Mouse (Mus musculus): ENCODE measurements around the gene Fabp7. TPM values are rescaled to one million over a fixed set of nuclear protein-coding genes. Genes with fewer than 3 reads are reported as not detected.
A peak's percentile ranks its signal among the peaks of the same experiment; 100 is the strongest.

Gene Fabp7
- polyA plus RNA-seq, 1 experiment from 2014 or later = 23.0 TPM

DNA sequence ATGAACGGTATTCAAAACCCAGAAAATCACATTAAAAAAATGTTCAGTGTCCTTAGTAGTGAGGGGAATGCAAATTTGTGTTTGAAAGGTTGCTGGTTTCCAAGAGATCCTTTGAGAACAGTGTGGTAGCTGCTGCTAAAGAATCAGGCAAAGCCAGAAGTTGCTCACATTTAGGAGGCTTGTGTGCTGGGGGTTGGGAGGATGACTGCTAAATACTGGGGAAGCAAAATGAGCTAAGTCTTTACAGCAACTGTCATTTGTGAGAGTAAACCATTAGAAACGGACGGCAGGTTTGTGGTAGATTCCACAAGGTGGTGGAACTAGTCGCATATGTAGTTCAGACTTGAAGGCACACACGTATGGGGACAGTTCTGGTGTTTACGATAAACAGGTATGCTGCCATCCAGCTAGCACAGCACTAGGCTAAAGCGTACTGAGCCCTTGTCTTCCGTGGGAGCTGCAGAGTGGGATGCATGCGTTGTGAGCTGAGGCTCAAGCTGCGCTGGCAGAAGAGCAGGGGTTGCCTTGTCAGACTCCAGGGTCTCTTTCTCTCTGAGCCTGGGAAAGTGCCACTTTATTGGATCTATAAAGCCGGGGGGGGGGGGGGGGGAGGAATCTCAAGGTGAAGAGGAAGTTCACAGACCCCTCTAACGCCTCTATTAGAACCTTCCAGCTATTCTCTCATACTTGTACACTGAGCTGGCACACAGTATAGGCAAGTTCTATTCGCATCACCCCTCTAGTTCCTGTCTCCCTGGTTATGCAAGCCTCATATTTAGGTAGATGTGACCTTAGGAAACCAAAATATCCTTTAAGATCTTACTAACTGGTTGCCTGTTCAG is 1.2 kb upstream of the Fabp7 start:
- WGBS = 51% methylated on average over 12 of the region's 13 CpGs
- no peak for ATAC-seq (ENCODE audit: insufficient number of reproducible peaks, insufficient read depth, low FRiP score, low TSS enrichment, low read depth)
- no peak overlapping the region for H3K27ac ChIP-seq

DNA sequence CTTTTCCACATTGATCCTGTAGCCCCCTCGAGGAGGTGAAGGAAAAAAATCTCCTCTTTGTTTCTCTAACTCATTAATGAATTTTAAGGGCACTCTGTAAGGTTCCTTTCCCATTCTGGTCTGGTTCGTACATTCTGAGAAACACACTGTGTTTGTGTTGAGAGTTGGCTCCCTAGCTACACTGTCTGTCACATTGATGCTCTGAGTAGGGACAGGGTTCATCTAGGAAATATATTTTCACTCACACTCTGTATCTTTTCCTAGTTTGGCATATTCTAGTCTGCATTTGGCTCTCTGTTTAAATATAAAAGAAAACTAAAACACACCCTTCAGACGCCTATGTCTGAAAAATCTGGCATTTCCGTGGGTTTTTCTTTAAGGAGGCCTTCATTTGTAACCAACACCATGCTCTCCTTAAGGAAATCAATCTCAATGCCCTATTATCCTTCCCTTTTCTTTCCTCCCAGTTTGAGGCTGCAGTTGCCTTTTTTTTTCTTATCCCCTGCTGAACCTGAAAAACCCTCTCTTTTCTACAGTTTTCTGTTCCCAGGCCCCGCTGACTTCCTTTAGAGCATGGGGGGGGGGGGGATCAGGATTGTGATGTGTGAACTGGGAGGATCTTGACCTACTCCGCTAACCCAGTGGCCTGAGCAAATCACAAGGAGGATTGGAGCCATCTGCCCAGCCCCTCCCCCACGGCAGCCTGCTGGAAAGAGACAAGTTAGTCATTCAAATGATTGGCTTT is 378 bp upstream of the Fabp7 start:
- Histone ChIP-seq H3K4me2 (peak overlapping the region; percentile 47), H3K4me1 (peaks cover 15% of the 10 kb centered on the region), H3K9ac (no peak overlapping the region), H3K27ac (no peak overlapping the region), H3K36me3 (no peaks in the 10 kb centered on the region), H3K9me3 (no peaks in the 10 kb centered on the region), H3K27me3 (no peaks in the 10 kb centered on the region; the same call in 1 of the 2 replicates), H3K4me3 (no peak overlapping the region)
- no peak for ATAC-seq (ENCODE audit: insufficient number of reproducible peaks, insufficient read depth, low FRiP score, low TSS enrichment, low read depth)
- WGBS = 16% methylated on average over 7 of the region's 7 CpGs

More for the DNA sequence above, 1.2 kb upstream of the Fabp7 start:
- Histone ChIP-seq H3K4me3 (no peak overlapping the region), H3K9ac (no peak overlapping the region), H3K36me3 (no peaks in the 10 kb centered on the region), H3K9me3 (no peaks in the 10 kb centered on the region), H3K4me2 (no peak overlapping the region), H3K27me3 (no peaks in the 10 kb centered on the region; the same call in 1 of the 2 replicates), H3K4me1 (peaks cover 15% of the 10 kb centered on the region)

DNA sequence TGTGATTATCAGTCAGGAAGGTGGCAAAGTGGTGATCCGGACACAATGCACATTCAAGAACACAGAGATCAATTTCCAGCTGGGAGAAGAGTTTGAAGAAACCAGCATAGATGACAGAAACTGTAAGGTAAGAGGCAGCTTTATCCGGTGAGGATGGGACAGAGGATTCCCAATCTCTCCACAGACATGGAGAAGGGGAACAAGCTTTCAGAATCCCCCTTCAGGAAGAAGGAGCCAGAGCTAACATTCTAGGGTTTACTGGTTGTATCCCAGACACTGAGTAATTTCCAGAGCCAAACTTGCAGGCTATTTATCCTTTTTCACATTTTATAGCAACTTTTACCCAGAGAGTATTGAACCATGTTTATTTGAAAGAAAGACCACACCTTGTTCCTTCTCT is 871 bp downstream of the Fabp7 start:
- no peak for ATAC-seq (ENCODE audit: insufficient number of reproducible peaks, insufficient read depth, low FRiP score, low TSS enrichment, low read depth)
- no peak overlapping the region for H3K4me2 ChIP-seq
- H3K36me3 ChIP-seq = no peaks in the 10 kb centered on the region
- peaks cover 15% of the 10 kb centered on the region for H3K4me1 ChIP-seq
- 68% methylated on average over 2 of the region's 2 CpGs for WGBS
- no peak overlapping the region for H3K9ac ChIP-seq
- H3K9me3 ChIP-seq = no peaks in the 10 kb centered on the region
- no peaks in the 10 kb centered on the region; the same call in 1 of the 2 replicates for H3K27me3 ChIP-seq
- no peak overlapping the region for H3K27ac ChIP-seq
- H3K4me3 ChIP-seq = no peak overlapping the region

- Histone ChIP-seq H3K27me3 (no peaks in the 10 kb centered on the region), H3K9me3 (no peaks in the 10 kb centered on the region; the same call in 1 of the 2 replicates), H3K27ac (no peak overlapping the region), H3K9ac (no peak overlapping the region), H3K4me3 (no peak overlapping the region), H3K4me2 (no peak overlapping the region), H3K36me3 (no peaks in the 10 kb centered on the region), H3K4me1 (peaks cover 10% of the 10 kb centered on the region)
- 92% methylated on average over 1 of the region's 1 CpGs for WGBS
- no peak for ATAC-seq (ENCODE audit: insufficient number of reproducible peaks, insufficient read depth, low FRiP score, low TSS enrichment, low read depth)
Observed at GRCm38 (mm10) chr10:57792957-57793356, 8.3 kb downstream of the Fabp7 start.

GRCm38 (mm10) chr10:57794018-57794417 is 9.3 kb downstream of the Fabp7 start, which contains the start of gene Smpdl3a:
TSS of gene Smpdl3a (plus strand) at chr10:57794335.
- no peak for ATAC-seq (ENCODE audit: insufficient number of reproducible peaks, insufficient read depth, low FRiP score, low TSS enrichment, low read depth)
- no peaks in the 10 kb centered on the region for H3K36me3 ChIP-seq
- H3K27me3 ChIP-seq = no peaks in the 10 kb centered on the region
- no peaks in the 10 kb centered on the region; the same call in 1 of the 2 replicates for H3K9me3 ChIP-seq
- H3K4me3 ChIP-seq = peak within 1 kb of the TSS; percentile 65
- H3K27ac ChIP-seq = peak within 1 kb of the TSS; percentile 65
- H3K4me1 ChIP-seq = peaks cover 10% of the 10 kb centered on the region
- H3K4me2 ChIP-seq = peak within 1 kb of the TSS; percentile 97
- H3K9ac ChIP-seq = peak within 1 kb of the TSS; percentile 83
- WGBS = 79% methylated on average over 7 of the region's 7 CpGs

GRCm38 (mm10) chr10:57794491-57795461 is 10.1 kb downstream of the Fabp7 start:
- Histone ChIP-seq H3K9me3 (no peaks in the 10 kb centered on the region; the same call in 1 of the 2 replicates), H3K4me1 (peaks cover 10% of the 10 kb centered on the region), H3K9ac (peak overlapping the region; percentile 83), H3K27ac (peak overlapping the region; percentile 65), H3K4me3 (peak overlapping the region; percentile 65), H3K4me2 (peak overlapping the region; percentile 97), H3K36me3 (no peaks in the 10 kb centered on the region), H3K27me3 (no peaks in the 10 kb centered on the region)
- WGBS = 1% methylated on average over 44 of the region's 44 CpGs
- peak; percentile 68; the same call in 1 of the 2 replicates for ATAC-seq (ENCODE audit: insufficient number of reproducible peaks, insufficient read depth, low FRiP score, low TSS enrichment, low read depth)

DNA sequence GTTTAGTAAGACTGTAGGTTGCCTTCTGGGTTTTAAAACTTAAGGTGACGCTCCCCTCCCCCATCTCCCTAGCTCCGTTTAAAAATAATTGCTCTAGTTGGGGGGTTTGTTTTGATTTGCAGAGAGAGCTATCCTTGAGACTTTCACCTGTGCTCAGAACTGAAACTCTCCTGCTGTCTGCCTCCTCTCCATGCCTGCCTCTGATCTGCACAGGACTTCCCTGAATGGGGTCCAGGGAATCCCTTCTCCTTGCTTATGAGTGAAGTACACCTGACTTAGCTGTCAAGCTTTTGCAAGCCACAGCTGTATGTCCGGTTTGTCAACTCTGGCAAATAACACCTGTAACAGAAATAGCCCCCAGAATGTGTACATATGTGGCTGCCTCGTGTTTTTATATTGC is 10.9 kb downstream of the Fabp7 start:
- peak overlapping the region; percentile 65 for H3K4me3 ChIP-seq
- H3K27ac ChIP-seq = peak overlapping the region; percentile 65; the same call in 1 of the 2 replicates
- 24% methylated on average over 4 of the region's 4 CpGs for WGBS

DNA sequence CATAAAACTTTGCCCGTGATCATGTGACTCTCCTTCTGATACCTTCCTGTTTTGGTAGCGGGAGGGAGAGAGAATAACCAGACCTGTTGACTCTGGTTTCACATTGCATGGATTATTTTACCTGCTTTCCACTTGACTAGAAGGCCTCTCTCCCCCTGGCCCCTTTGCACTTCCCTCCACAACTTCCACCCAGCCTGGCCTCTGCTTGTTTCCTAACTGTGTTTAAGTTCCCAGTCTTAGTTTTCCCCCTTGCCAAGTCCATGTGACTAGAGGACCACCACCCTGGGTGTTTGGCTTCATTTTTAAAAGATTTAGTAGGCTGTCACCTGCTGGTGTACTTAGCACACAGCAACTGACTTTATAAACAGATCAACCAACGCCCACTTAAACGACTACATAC is 11.4 kb downstream of the Fabp7 start:
- H3K27ac ChIP-seq = no peak overlapping the region
- H3K27me3 ChIP-seq = no peaks in the 10 kb centered on the region
- H3K4me1 ChIP-seq = peaks cover 10% of the 10 kb centered on the region
- no peaks in the 10 kb centered on the region; the same call in 1 of the 2 replicates for H3K9me3 ChIP-seq
- no peak overlapping the region for H3K9ac ChIP-seq
- 40% methylated on average over 4 of the region's 4 CpGs for WGBS
- no peaks in the 10 kb centered on the region for H3K36me3 ChIP-seq
- no peak overlapping the region for H3K4me3 ChIP-seq
- H3K4me2 ChIP-seq = peak overlapping the region; percentile 97; the same call in 1 of the 2 replicates
- no peak for ATAC-seq (ENCODE audit: insufficient number of reproducible peaks, insufficient read depth, low FRiP score, low TSS enrichment, low read depth)

More for the DNA sequence above, 10.9 kb downstream of the Fabp7 start:
- no peaks in the 10 kb centered on the region for H3K36me3 ChIP-seq
- no peaks in the 10 kb centered on the region; the same call in 1 of the 2 replicates for H3K9me3 ChIP-seq
- H3K27me3 ChIP-seq = no peaks in the 10 kb centered on the region
- no peak for ATAC-seq (ENCODE audit: insufficient number of reproducible peaks, insufficient read depth, low FRiP score, low TSS enrichment, low read depth)
- H3K4me2 ChIP-seq = peak overlapping the region; percentile 97
- peak overlapping the region; percentile 83 for H3K9ac ChIP-seq
- H3K4me1 ChIP-seq = peaks cover 10% of the 10 kb centered on the region

- no peak for ATAC-seq (ENCODE audit: insufficient number of reproducible peaks, insufficient read depth, low FRiP score, low TSS enrichment, low read depth)
- 92% methylated on average over 1 of the region's 1 CpGs for WGBS
- Histone ChIP-seq H3K9ac (no peak overlapping the region), H3K4me1 (peaks cover 10% of the 10 kb centered on the region), H3K4me3 (no peak overlapping the region), H3K27ac (no peak overlapping the region), H3K4me2 (no peak overlapping the region), H3K27me3 (no peaks in the 10 kb centered on the region), H3K9me3 (no peaks in the 10 kb centered on the region), H3K36me3 (no peaks in the 10 kb centered on the region)
Observed at GRCm38 (mm10) chr10:57799486-57799885, 14.8 kb downstream of the Fabp7 start.

- Histone ChIP-seq H3K4me1 (no peaks in the 10 kb centered on the region), H3K9ac (no peak overlapping the region), H3K27me3 (no peaks in the 10 kb centered on the region), H3K36me3 (no peaks in the 10 kb centered on the region), H3K4me3 (no peak overlapping the region), H3K9me3 (no peaks in the 10 kb centered on the region), H3K27ac (no peak overlapping the region), H3K4me2 (no peak overlapping the region)
- ATAC-seq (ENCODE audit: insufficient number of reproducible peaks, insufficient read depth, low FRiP score, low TSS enrichment, low read depth) = no peak
- 91% methylated on average over 6 of the region's 6 CpGs for WGBS
Observed at GRCm38 (mm10) chr10:57807754-57808153, 23.1 kb downstream of the Fabp7 start.
